Mouse (Mus musculus) liver, embryonic 11.5 days (tissue): ENCODE measurements at regions not wholly inside any gene's neighbourhood (a gene's known extent, or its start where the extent isn't known, plus 50 kb on each side); places are given as distances from the start of the nearest gene placed in this dataset.

Experiments used
- ATAC-seq: fragments of 200-750 bp; cut with Nextera tagmentation; replicated peaks from 2 replicates; pipeline ENCODE4 v1.8.0; 2017; ENCODE audit warnings: moderate number of reproducible peaks, mild to moderate bottlenecking, moderate TSS enrichment, moderate library complexity; ENCODE audit not compliant: low FRiP score
- DNase-seq: peaks from one replicate; pipeline ENCODE4 v3.0.0-alpha.2; 2017; ENCODE audit warnings: low spot score
- H3K27ac ChIP-seq: fragments of 300-500 bp; sonication (generic); 2 replicates; pipeline ENCODE4 v1.5.1; 2014; ENCODE audit warnings: mild to moderate bottlenecking, low read depth, low read length, control low read depth
- H3K27me3 ChIP-seq: fragments of 300-500 bp; sonication (generic); replicated peaks from 2 replicates; pipeline ENCODE4 v1.6.1; 2014; ENCODE audit warnings: low read length, mixed read lengths; ENCODE audit not compliant: control insufficient read depth, insufficient read depth
- H3K36me3 ChIP-seq: fragments of 300-500 bp; sonication (generic); 2 replicates; pipeline ENCODE4 v1.6.1; 2014; ENCODE audit warnings: mild to moderate bottlenecking, low read length, moderate library complexity, mixed read lengths; ENCODE audit not compliant: control insufficient read depth, insufficient read depth
- H3K4me1 ChIP-seq: fragments of 300-500 bp; sonication (generic); replicated peaks from 2 replicates; pipeline ENCODE4 v1.6.1; 2014; ENCODE audit warnings: low read length, mixed read lengths; ENCODE audit not compliant: control insufficient read depth, insufficient read depth
- H3K4me2 ChIP-seq: fragments of 300-500 bp; sonication (generic); 2 replicates; pipeline ENCODE4 v1.6.1; 2014; ENCODE audit warnings: mild to moderate bottlenecking, control low read depth, moderate library complexity
- H3K4me3 ChIP-seq: fragments of 300-500 bp; sonication (generic); 2 replicates; pipeline ENCODE4 v1.5.1; 2014; ENCODE audit warnings: low read depth, low read length, control low read depth
- H3K9ac ChIP-seq: fragments of 300-500 bp; sonication (generic); 2 replicates; pipeline ENCODE4 v1.6.1; 2014; ENCODE audit warnings: low read depth, low read length, control low read depth
- H3K9me3 ChIP-seq: fragments of 300-500 bp; sonication (generic); 2 replicates; pipeline ENCODE4 v1.6.1; 2016; ENCODE audit warnings: low read length, inconsistent platforms, mixed read lengths; ENCODE audit not compliant: control insufficient read depth
- WGBS: fragments of 180-500 bp; shearing (Covaris S2); extraction: QIAGEN DNeasy Blood & Tissue Kit; methylation state at CpG from one replicate; pipeline ENCODE4 v1.1.7; 2014; 5-methylcytosine and 5-hydroxymethylcytosine counted together

DNA sequence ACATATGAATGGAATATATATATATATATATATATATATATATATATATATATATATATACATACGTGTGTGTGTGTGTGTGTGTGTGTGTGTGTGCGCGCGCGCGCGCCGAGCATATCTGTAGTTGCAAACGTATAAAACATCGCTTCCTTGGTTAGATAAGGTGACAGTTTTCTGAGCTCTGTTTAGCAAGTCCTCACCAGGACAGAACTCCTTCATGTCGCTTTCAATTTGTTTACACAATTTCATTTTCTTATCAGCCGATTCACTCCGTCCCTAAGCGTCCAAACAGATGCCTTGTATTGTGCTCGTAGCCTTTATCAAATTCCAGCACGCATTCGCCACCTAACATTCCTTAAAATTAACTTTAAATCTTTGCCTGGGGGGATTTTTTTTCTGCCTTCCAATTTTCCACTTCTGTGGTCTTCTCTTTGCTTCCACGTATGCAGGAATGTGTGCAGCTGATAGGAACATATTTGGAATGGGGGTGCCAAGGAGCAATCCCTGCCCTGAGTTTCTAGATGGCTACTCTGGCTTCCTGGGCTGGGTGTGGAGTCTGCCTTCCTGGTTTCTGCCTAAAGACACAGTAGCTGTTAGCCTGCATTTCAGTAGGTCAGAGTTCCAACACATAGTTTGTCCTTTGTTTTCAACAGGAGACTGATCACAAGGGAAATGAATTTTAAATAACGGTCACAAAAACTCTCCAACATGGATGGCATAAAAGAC is 575.7 kb downstream of the Robo2 start:
- H3K27me3 ChIP-seq: no peaks in the 10 kb centered on the region
- WGBS: 62% methylated on average over 19 of the region's 19 CpGs
- H3K4me3 ChIP-seq: no peak overlapping the region
- no peaks in the 10 kb centered on the region for H3K9me3 ChIP-seq
- H3K36me3 ChIP-seq: no peaks in the 10 kb centered on the region
- H3K27ac ChIP-seq: no peak overlapping the region
- peak; percentile 68; the same call in 1 of the 2 replicates for ATAC-seq
- H3K4me1 ChIP-seq: no peaks in the 10 kb centered on the region
- no peak for DNase-seq
- no peak overlapping the region for H3K9ac ChIP-seq
- no peak overlapping the region for H3K4me2 ChIP-seq

GRCm38 (mm10) chr16:73821387-73822338 is 590.0 kb downstream of the Robo2 start:
- WGBS: 24% methylated on average over 10 of the region's 10 CpGs
- DNase-seq (peak; percentile 32), ATAC-seq (peak; percentile 100)
- Histone ChIP-seq H3K4me3 (no peak overlapping the region), H3K9ac (no peak overlapping the region), H3K4me1 (peaks cover 5% of the 10 kb centered on the region; the same call in 1 of the 2 replicates), H3K4me2 (peak overlapping the region; percentile 35), H3K9me3 (no peaks in the 10 kb centered on the region), H3K27me3 (no peaks in the 10 kb centered on the region), H3K36me3 (no peaks in the 10 kb centered on the region), H3K27ac (peak overlapping the region; percentile 79)

DNA sequence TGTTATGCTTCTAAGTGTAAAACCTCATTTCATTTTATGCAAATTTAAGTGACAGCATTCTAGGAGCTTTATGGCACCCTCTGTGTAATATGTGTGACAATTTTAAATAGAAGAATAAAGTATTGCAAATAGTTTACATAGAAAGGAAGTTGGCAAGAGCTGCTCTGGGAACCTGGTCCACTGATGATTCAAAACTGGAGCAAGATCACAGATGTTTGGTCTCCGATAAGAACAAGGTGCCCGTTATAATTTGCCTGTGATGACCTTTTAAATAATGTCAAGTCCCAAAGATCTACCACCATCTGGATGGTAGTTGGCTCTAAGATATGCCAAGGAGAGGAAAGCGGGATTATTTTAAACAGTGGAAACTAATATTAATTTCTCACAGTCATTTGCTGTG is 607.1 kb downstream of the Robo2 start:
- WGBS: 81% methylated on average over 3 of the region's 3 CpGs
- H3K27me3 ChIP-seq: no peaks in the 10 kb centered on the region
- H3K27ac ChIP-seq: no peak overlapping the region
- no peaks in the 10 kb centered on the region for H3K36me3 ChIP-seq
- H3K4me1 ChIP-seq: no peaks in the 10 kb centered on the region
- ATAC-seq: no peak
- H3K4me2 ChIP-seq: no peak overlapping the region
- DNase-seq: no peak
- no peaks in the 10 kb centered on the region for H3K9me3 ChIP-seq
- no peak overlapping the region for H3K9ac ChIP-seq
- H3K4me3 ChIP-seq: no peak overlapping the region

GRCm38 (mm10) chr16:73796528-73797171 is 615.0 kb downstream of the Robo2 start:
- WGBS: 84% methylated on average over 6 of the region's 6 CpGs
- ATAC-seq: no peak
- Histone ChIP-seq H3K36me3 (no peaks in the 10 kb centered on the region), H3K27ac (no peak overlapping the region), H3K9me3 (no peaks in the 10 kb centered on the region), H3K4me3 (no peak overlapping the region), H3K4me1 (no peaks in the 10 kb centered on the region), H3K4me2 (no peak overlapping the region), H3K9ac (no peak overlapping the region), H3K27me3 (no peaks in the 10 kb centered on the region)
- DNase-seq: no peak

DNA sequence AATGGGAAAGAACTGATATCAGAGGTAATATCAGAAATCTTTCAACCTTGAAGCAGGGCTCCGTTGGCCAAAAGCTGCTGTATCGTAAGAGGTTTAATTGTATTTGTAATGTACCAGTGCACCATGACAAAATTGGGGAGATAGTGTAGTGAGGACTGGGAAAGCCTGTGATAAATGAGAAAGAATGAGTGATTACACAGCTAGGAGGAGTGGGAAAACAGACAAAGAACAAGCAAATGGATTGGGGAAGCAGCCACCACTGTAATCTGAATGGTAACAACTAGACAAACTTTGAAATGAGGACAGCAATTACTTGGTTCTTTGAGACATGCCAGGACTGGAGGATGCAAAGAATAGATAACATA is 626.6 kb downstream of the Robo2 start:
- no peaks in the 10 kb centered on the region for H3K27me3 ChIP-seq
- H3K27ac ChIP-seq: no peak overlapping the region
- WGBS: 79% methylated on average over 2 of the region's 2 CpGs
- no peaks in the 10 kb centered on the region for H3K4me1 ChIP-seq
- H3K9me3 ChIP-seq: no peaks in the 10 kb centered on the region
- ATAC-seq (no peak), DNase-seq (no peak)
- H3K4me3 ChIP-seq: no peak overlapping the region
- H3K9ac ChIP-seq: no peak overlapping the region
- H3K36me3 ChIP-seq: no peaks in the 10 kb centered on the region
- no peak overlapping the region for H3K4me2 ChIP-seq

DNA sequence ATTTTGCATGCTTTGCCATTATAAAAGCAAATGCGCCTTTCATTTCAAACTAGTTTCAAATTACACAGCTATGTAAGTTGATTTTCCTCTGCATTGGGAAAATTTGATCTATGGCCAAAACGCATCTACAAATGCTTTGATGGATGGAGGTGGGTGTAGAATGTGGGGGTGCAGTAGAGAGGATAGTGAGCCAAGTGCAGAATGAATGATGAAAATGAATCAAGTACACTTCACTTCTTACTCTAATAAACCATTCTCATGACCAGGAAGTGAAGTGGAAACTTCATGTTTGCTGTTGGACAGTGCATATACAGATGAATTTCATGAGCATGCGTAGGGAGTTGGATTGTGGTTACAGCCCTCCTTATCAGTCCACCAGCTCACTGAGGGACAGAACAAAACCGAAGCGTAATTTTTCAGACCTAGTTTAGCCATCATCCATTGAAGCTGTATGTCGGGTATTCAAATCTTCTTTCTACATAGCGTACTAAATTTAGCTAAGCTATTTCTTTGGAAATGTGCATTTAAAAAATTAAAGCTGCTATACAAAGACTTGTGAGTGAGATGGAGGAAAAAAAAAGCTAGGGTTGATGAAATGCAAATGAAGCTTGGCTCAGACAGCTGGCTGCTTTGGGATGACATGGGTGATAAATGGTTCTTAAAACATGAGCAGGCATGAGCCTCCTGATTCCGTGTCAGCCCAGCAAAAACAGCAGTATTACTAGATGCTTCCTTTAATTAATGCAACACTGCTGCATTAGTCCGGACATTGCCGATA is 627.1 kb downstream of the Robo2 start:
- DNase-seq: no peak

DNA sequence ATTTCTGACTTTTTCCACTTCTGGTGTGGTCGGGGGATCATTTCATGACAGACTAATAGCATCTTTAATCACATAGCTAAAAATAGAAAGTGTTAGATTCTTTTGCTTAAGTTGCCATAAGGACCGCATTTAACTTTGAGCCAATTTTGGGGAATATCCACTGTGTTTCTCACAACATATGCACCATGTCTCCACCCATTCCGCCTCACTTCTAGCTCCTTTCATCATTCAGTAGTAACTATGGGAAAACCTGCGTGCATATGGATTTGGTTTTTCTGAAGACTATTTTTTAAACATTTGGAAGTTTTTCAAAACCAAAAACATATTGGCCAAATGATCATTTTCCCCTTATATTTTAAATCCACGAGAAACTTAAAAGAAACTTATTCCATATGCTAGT is 639.2 kb downstream of the Robo2 start:
- H3K27ac ChIP-seq: no peak overlapping the region
- H3K4me1 ChIP-seq: no peaks in the 10 kb centered on the region
- H3K27me3 ChIP-seq: no peaks in the 10 kb centered on the region
- no peak overlapping the region for H3K9ac ChIP-seq
- ATAC-seq: no peak
- 80% methylated on average over 5 of the region's 5 CpGs for WGBS
- no peak overlapping the region for H3K4me3 ChIP-seq
- DNase-seq: no peak
- H3K36me3 ChIP-seq: no peaks in the 10 kb centered on the region
- no peak overlapping the region for H3K4me2 ChIP-seq
- H3K9me3 ChIP-seq: no peaks in the 10 kb centered on the region

More for the DNA sequence above, 627.1 kb downstream of the Robo2 start:
- no peaks in the 10 kb centered on the region for H3K4me1 ChIP-seq
- H3K9me3 ChIP-seq: no peaks in the 10 kb centered on the region
- ATAC-seq: no peak
- H3K4me3 ChIP-seq: no peak overlapping the region
- no peak overlapping the region for H3K4me2 ChIP-seq
- 75% methylated on average over 10 of the region's 10 CpGs for WGBS
- no peak overlapping the region for H3K27ac ChIP-seq
- H3K27me3 ChIP-seq: no peaks in the 10 kb centered on the region
- no peak overlapping the region for H3K9ac ChIP-seq
- no peaks in the 10 kb centered on the region for H3K36me3 ChIP-seq

DNA sequence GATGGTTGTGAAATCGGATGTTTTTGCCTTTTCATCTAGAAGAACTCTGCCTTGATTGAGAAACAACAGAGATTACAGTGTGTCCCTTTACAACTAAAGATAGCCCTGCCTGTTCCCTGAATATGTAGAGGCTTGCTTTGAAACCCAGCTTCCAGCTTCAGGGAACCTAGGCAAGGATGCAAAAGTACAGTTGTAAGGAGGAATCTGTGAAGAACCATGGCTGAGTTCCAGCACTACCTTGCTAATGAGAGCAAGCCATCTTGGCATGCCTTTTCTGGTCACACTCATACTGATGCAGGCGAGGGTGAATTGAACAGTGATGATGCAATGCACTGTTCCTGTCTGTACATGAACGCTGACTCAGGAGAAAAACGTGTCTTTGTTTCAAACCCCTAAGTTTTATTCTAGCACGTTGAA is 641.2 kb downstream of the Robo2 start:
- H3K4me1 ChIP-seq: no peaks in the 10 kb centered on the region
- no peak overlapping the region for H3K9ac ChIP-seq
- ATAC-seq (no peak), DNase-seq (no peak)
- no peak overlapping the region for H3K27ac ChIP-seq
- no peaks in the 10 kb centered on the region for H3K36me3 ChIP-seq
- H3K9me3 ChIP-seq: no peaks in the 10 kb centered on the region
- no peak overlapping the region for H3K4me2 ChIP-seq
- no peaks in the 10 kb centered on the region for H3K27me3 ChIP-seq
- no peak overlapping the region for H3K4me3 ChIP-seq
- 58% methylated on average over 5 of the region's 5 CpGs for WGBS
